Mouse (Mus musculus) adrenal gland, postnatal 36 days (tissue): ENCODE results near the gene Myo9b. TPM values are rescaled to one million over a fixed set of nuclear protein-coding genes. Genes with fewer than 3 reads are reported as not detected.

Experiments used
- DNase-seq, 2 experiments: peaks; one replicate each; pipeline ENCODE4 v3.0.0; 2021; ENCODE audit warnings: mixed read lengths in 1 of 2
- total RNA-seq, 2 experiments: library from RNA; stranded (reverse); gene quantifications; 2 replicates each; pipeline ENCODE4 v1.2.3; 2021

The Myo9b gene
- total RNA-seq, 2 experiments from 2014 or later: 32.0 to 41.0 TPM

DNA sequence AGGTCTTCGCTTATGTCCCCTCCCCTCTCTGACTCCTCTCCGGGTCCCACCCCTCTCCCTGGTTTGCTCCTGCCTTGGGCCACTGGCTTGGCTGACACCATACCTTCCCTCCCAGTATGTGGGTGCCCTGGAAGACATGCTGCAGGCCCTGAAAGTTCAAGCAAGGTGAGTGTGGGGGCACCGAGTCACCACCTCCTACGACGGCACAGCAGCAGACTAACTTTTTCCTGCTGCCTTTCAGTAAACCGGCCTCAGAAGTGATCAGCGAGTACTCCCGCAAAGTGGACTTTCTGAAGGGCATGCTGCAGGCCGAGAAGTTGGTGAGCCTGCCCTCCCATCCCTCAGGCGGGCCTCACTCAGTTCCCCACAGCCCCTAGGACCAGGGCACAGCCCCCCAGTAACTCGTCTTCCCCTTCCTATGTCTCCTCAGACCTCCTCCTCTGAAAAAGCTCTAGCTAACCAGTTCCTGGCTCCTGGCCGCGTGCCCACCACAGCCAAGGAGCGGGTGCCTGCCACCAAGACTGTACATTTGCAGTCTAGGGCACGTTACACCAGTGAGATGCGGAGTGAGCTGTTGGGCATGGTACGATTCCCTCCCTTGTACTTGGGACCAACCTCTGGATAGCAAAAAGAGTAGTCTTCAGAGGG is 95.1 kb downstream of the Myo9b start:
- peak; percentile 37 to 41 for DNase-seq

DNA sequence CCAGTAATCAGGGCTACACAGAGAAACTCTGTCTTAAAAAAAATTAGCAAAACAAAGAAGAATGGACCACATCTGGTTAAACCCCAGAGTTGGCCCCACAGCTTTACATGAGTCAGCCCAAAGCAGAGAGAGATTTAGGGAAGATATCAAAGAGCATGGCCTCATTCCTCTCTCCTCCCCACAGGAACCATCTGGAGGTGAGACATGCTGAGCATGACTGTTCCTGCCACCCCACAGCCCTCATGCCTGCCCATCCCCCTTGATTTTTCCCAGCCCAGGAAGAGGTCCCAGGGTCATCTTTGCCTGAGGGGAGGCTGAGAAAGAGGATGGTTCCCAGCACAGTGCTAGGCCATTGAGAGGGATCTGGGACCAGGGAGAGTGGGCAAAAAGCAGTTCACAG is 95.9 kb downstream of the Myo9b start:
- DNase-seq: no peak

DNA sequence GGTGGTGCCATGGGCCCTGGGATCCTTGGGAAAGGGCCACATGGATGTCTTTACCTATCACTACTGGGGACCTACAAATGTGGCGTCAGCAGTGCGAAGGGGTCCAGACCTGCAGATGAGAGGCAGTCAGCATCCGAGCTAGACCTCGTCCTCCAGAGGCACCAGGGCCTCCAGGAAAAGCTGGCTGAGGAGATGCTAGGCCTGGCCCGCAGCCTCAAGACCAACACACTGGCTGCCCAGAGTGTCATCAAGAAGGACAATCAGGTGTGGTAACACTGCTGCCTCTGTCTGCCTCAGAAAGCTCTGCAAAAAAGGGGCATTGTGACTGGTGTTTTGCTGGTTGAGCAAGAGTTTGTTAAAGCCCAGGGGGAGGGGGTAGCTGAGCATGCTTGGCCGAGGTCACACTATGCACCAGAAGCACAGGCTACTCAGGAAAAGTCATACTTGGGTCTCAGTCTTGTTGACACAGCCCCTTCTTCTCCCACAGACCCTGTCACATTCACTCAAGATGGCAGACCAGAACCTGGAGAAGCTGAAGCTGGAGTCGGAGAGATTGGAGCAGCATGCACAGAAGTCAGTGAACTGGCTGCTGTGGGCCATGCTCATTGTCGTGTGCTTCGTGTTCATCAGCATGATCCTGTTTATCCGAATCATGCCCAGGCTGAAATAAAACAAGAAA is 96.7 kb downstream of the Myo9b start:
- no peak for DNase-seq

GRCm38 (mm10) chr8:71370711-71371235 is 98.3 kb downstream of the Myo9b start:
- DNase-seq: no peak

DNA sequence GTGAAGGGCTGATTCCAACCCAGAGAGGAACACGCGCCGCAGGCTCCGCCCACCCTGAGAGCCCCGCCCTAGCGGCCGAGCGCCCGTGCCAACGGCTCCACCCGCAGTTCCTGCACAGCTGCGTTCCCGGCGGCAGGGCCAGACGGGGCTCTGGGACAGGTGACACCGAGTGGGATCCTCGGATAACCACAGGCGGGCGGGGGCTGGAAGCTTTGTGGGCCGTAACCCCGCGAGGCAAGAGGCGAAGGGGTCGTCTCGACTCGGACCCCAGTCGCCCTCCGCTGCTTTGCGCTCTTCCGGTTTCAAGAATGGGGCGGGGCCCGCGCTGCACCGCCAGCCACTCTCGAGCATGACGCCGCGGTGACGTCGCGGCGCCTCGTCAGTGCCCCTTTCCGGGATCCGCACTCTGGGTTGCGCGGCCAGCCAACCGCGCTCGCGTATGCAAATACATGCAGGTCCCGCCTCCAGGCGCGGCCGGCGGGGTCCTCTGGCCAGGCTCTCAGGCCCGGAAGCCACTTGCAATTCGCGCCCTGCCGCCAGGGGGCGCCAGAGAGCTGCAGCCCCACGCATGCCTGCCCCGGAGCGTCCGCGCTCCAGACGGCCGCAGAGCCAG is 98.8 kb downstream of the Myo9b start, which contains the start of gene Ocel1:
TSS of gene Ocel1 (plus strand) at position 63 of the 613 bp plus-strand sequence.
- DNase-seq: peak; percentile 98 to 99

GRCm38 (mm10) chr8:71372427-71372826 is 99.9 kb downstream of the Myo9b start:
- no peak for DNase-seq

DNA sequence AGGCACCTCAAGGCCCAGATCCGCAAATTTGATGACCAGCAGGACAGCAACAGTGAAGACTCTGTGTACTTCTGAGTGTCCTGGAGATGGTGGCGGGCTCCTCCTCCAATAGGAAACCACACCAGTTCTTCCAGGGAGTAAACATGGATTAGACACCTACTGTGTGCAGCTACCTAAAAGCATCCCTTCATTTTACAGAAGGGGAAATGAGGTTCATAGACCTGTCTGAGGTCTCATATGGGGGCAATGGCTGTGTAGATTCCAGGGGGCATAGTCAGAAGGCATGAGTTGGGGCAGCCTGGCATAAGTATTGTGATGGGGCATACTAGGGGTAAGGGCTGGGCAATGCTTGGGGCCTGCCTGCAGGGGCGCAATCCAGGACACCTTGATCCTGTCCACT is 100.5 kb downstream of the Myo9b start:
- DNase-seq: no peak

- peak in 1 of 2 experiments; percentile 66 for DNase-seq
Observed at GRCm38 (mm10) chr8:71374616-71375206, 102.2 kb downstream of the Myo9b start.

GRCm38 (mm10) chr8:71375581-71376422 is 103.3 kb downstream of the Myo9b start:
- DNase-seq: peak; percentile 82 to 87

DNA sequence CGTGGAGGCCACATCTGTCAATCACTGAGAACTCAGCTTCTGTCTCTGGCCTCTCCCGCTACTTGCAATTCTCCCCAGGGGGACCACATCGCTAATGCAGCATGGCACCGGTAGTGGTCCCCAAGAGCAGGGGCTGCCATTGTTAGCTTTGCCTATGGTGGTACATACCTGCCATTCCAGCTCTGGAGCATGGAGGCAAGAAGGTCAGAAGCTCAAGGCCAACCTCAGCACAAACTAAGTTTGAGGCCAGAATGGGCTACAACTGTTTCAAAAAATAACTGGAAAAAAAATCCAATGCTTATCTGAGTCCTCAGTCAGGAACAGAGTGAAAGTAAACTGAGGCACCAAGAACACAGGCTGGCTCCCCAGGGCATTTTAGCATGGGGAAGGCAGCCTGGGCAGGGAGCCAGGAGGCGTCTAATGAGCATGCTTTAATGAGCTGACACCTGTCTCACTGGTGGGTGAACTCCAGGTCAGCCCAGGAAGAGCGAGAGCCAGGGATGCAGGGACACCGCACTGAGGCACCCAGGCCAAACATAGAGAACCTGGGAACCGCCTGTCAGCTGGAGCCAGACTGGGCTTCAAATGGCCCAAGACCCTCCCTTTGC is 104.0 kb downstream of the Myo9b start:
- DNase-seq: no peak

GRCm38 (mm10) chr8:71379008-71379407 is 106.5 kb downstream of the Myo9b start:
- no peak for DNase-seq

- no peak for DNase-seq
Observed at GRCm38 (mm10) chr8:71379512-71380075, 107.1 kb downstream of the Myo9b start.

- peak; percentile 48 to 73 for DNase-seq
Observed at GRCm38 (mm10) chr8:71380178-71381171, 108.0 kb downstream of the Myo9b start.

- peak; percentile 66 to 82 for DNase-seq
Observed at GRCm38 (mm10) chr8:71381421-71381970, 109.0 kb downstream of the Myo9b start, which contains the start of gene Nr2f6. Gene Nr2f6, minus strand, starts transcription at chr8:71381960.

GRCm38 (mm10) chr8:71381971-71382961 is 109.8 kb downstream of the Myo9b start:
- peak; percentile 92 to 95 for DNase-seq

DNA sequence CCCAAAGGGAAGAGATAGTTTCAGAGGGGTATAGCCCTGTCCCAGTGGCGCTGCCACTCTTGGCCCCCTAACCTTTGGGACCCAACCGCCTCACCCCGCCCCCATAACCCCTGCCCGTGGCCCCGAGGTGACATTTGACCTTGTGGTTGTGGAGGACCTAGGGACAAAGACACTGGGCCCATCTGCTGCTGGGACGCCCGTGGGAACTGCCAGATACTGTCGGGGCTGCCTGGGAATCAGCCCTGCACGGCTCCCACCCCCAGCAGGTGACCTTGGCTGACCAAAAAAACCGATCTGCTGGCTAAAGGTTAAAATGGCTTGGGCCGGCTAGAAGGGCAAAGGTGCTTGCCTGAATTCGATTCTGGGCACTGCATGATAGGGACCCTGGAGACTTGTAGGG is 110.9 kb downstream of the Myo9b start:
- peak in 1 of 2 experiments; percentile 68 for DNase-seq

GRCm38 (mm10) chr8:71383860-71384259 is 111.3 kb downstream of the Myo9b start:
- no peak for DNase-seq
